Mouse (Mus musculus) kidney, postnatal 10 days (tissue): ENCODE data around the gene Mecr.

Experiments used
- DNase-seq: peaks from one replicate; pipeline ENCODE4 v3.0.0; 2021; ENCODE audit warnings: mixed read lengths

Gene Mecr

GRCm38 (mm10) chr4:131836891-131837491, 6.3 kb upstream of the Mecr start:
- DNase-seq, result peak; percentile 68

GRCm38 (mm10) chr4:131837872-131838524, 5.3 kb upstream of the Mecr start, which contains the start of gene Ptpru:
TSS of gene Ptpru (minus strand) at chr4:131838288.
- DNase-seq, result peak; percentile 96

- DNase-seq, result no peak
Observed at GRCm38 (mm10) chr4:131845991-131846778, 2.9 kb downstream of the Mecr start.

GRCm38 (mm10) chr4:131848082-131848481, 4.8 kb downstream of the Mecr start:
- no peak for DNase-seq

- DNase-seq, result peak; percentile 83
Observed at GRCm38 (mm10) chr4:131849986-131850638, 6.8 kb downstream of the Mecr start.

GRCm38 (mm10) chr4:131854950-131855349, 11.7 kb downstream of the Mecr start:
- no peak for DNase-seq

GRCm38 (mm10) chr4:131860492-131861340, 17.4 kb downstream of the Mecr start:
- peak; percentile 91 for DNase-seq

GRCm38 (mm10) chr4:131861341-131861739, 18.1 kb downstream of the Mecr start:
- no peak for DNase-seq

- no peak for DNase-seq
Observed at GRCm38 (mm10) chr4:131872672-131873292, 29.5 kb downstream of the Mecr start.

- DNase-seq, result peak; percentile 98
Observed at GRCm38 (mm10) chr4:131873293-131874168, 30.3 kb downstream of the Mecr start, which contains the start of gene Srsf4. TSS of gene Srsf4 (plus strand) at chr4:131873617.

GRCm38 (mm10) chr4:131874169-131874536, 30.9 kb downstream of the Mecr start:
- no peak for DNase-seq

GRCm38 (mm10) chr4:131874567-131874966, 31.3 kb downstream of the Mecr start:
- no peak for DNase-seq

- no peak for DNase-seq
Observed at GRCm38 (mm10) chr4:131875242-131875641, 32.0 kb downstream of the Mecr start.

GRCm38 (mm10) chr4:131876836-131877235, 33.6 kb downstream of the Mecr start:
- DNase-seq, result no peak

GRCm38 (mm10) chr4:131879692-131880091, 36.4 kb downstream of the Mecr start:
- no peak for DNase-seq

- DNase-seq, result no peak
Observed at GRCm38 (mm10) chr4:131881306-131881705, 38.0 kb downstream of the Mecr start.

GRCm38 (mm10) chr4:131883571-131883970, 40.3 kb downstream of the Mecr start:
- no peak for DNase-seq

GRCm38 (mm10) chr4:131885376-131885775, 42.1 kb downstream of the Mecr start:
- peak; percentile 37 for DNase-seq

GRCm38 (mm10) chr4:131888564-131888963, 45.3 kb downstream of the Mecr start:
- no peak for DNase-seq

GRCm38 (mm10) chr4:131890692-131891091, 47.4 kb downstream of the Mecr start:
- no peak for DNase-seq

- no peak for DNase-seq
Observed at GRCm38 (mm10) chr4:131897109-131897508, 53.8 kb downstream of the Mecr start.
